Mouse (Mus musculus) ES-E14 (cell line): Measurements from ENCODE around the gene Msi2.

Experiments
- MAFK ChIP-seq: IDR thresholded peaks from 2 replicates; pipeline ENCODE4 v1.6.1; 2014; ENCODE audit warnings: mild to moderate bottlenecking, low read depth, low read length, inconsistent platforms; ENCODE audit not compliant: insufficient read depth
- ZC3H11A ChIP-seq: IDR thresholded peaks from 2 replicates; pipeline ENCODE4 v1.6.1; 2012; ENCODE audit warnings: low read depth, mild to moderate bottlenecking, inconsistent platforms, low read length, borderline replicate concordance

DNA sequence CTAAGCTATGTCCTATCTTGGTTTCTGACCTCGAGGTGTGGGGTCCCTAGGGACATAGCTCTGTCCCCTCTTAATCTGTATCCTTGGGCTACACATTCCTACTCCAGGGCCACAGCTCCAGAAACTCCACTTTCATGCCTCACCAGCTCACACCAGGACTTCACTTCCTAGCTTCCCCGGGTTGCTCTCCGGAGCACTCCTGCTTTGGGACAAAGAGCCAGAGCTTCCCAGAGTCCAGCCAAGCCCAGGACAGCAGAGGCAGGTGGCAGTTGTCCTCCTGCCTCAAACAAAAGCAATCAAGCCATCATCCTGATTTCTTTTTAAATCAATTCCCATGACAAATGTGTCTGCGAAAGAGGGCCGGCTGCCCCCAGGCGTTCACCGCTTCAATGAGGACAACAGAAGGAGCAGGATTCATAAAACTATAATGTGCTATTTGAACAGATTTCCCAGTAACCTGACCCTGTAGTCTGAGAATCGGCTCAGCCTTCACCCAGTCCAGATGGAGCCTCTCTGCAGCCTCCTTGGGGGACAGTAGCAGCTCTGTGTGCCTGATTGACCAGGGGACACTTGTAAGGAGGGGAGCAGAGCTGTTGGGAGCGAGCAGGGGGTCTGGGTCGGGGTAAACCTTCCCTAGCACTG is 409.1 kb downstream of the Msi2 start:
- TF ChIP-seq MAFK = no peak
- no peak for TF ChIP-seq ZC3H11A
